Mouse (Mus musculus) heart, embryonic 13.5 days (tissue): ENCODE measurements around the gene Usp34. TPM values are rescaled to one million over a fixed set of nuclear protein-coding genes. Genes with fewer than 3 reads are reported as not detected.
"Not testable (repeated sequence)": the region's sequence is repeated elsewhere in the genome, so short reads cannot be mapped to it uniquely, and the experiment has no call there.

ENCODE experiments used
- ATAC-seq: fragments of 200-750 bp; cut with Nextera tagmentation; 2 replicates; pipeline ENCODE4 v1.8.0; 2017; ENCODE audit warnings: moderate TSS enrichment; ENCODE audit not compliant: insufficient number of reproducible peaks, low FRiP score, low TSS enrichment; ENCODE audit errors: extremely low read depth
- H3K27ac ChIP-seq: fragments of 300-500 bp; sonication (generic); replicated peaks from 2 replicates; pipeline ENCODE4 v1.5.1; 2015; ENCODE audit warnings: moderate library complexity, mild to moderate bottlenecking, inconsistent platforms
- H3K27me3 ChIP-seq: fragments of 300-500 bp; sonication (generic); replicated peaks from 2 replicates; pipeline ENCODE4 v1.6.1; 2015; ENCODE audit warnings: mild to moderate bottlenecking, inconsistent platforms
- H3K36me3 ChIP-seq: fragments of 300-500 bp; sonication (generic); 2 replicates; pipeline ENCODE4 v1.6.1; 2015; ENCODE audit warnings: mild to moderate bottlenecking, inconsistent platforms
- H3K4me1 ChIP-seq: fragments of 300-500 bp; sonication (generic); 2 replicates; pipeline ENCODE4 v1.6.1; 2015; ENCODE audit warnings: inconsistent platforms
- H3K4me2 ChIP-seq: fragments of 300-500 bp; sonication (generic); 2 replicates; pipeline ENCODE4 v1.6.1; 2015; ENCODE audit warnings: inconsistent platforms, mild to moderate bottlenecking, moderate library complexity
- H3K4me3 ChIP-seq: fragments of 300-500 bp; sonication (generic); 2 replicates; pipeline ENCODE4 v1.5.1; 2015; ENCODE audit warnings: moderate library complexity, mild to moderate bottlenecking, inconsistent platforms
- H3K9ac ChIP-seq: fragments of 300-500 bp; sonication (generic); 2 replicates; pipeline ENCODE4 v1.6.1; 2015; ENCODE audit warnings: inconsistent platforms, mild to moderate bottlenecking, moderate library complexity
- H3K9me3 ChIP-seq: fragments of 300-500 bp; sonication (generic); 2 replicates; pipeline ENCODE4 v1.6.1; 2016; ENCODE audit warnings: inconsistent platforms
- WGBS: fragments of 180-500 bp; shearing (Covaris S2); methylation state at CpG from one replicate; pipeline ENCODE4 v1.1.7; 2015; ENCODE audit warnings: mixed read lengths; 5-methylcytosine and 5-hydroxymethylcytosine counted together
- polyA plus RNA-seq: library from polyadenylated mRNA; unstranded; fragments of >200 nt; fragmentation: Nextera tagmentation; extraction: Ambion mirVana; gene quantifications from 2 replicates; pipeline ENCODE4 v1.2.1, GENCODE M21; 2015

Gene Usp34
- polyA plus RNA-seq: 14.0 and 14.6 TPM in 2 replicates

- Histone ChIP-seq H3K4me3 (peak within 1 kb of the TSS; percentile 96), H3K27me3 (no peaks in the 10 kb centered on the region)
- WGBS: under 1% methylated on average over 45 of the region's 80 CpGs
Measured at GRCm38 (mm10) chr11:23306764-23307565, at the start of gene Usp34. TSS of gene Usp34 (plus strand) at chr11:23306895.

GRCm38 (mm10) chr11:23259073-23259472 is 47.6 kb upstream of the Usp34 start:
- peaks cover 38% of the 10 kb centered on the region for H3K4me1 ChIP-seq
- no peaks in the 10 kb centered on the region for H3K9me3 ChIP-seq
- no peak for ATAC-seq
- H3K4me2 ChIP-seq: peak overlapping the region; percentile 97
- H3K9ac ChIP-seq: peak overlapping the region; percentile 44; the same call in 1 of the 2 replicates
- H3K36me3 ChIP-seq: peaks cover 31% of the 10 kb centered on the region
- 73% methylated on average over 4 of the region's 4 CpGs for WGBS
- no peak overlapping the region for H3K27ac ChIP-seq
- peak overlapping the region; percentile 24 for H3K4me3 ChIP-seq
- no peaks in the 10 kb centered on the region for H3K27me3 ChIP-seq

More at GRCm38 (mm10) chr11:23306764-23307565, at the start of gene Usp34:
- Histone ChIP-seq H3K4me1 (peaks cover 20% of the 10 kb centered on the region), H3K36me3 (peaks cover 12% of the 10 kb centered on the region), H3K27ac (peak within 1 kb of the TSS; percentile 99), H3K4me2 (peak within 1 kb of the TSS; percentile 81), H3K9ac (peak within 1 kb of the TSS; percentile 99), H3K9me3 (no peaks in the 10 kb centered on the region)
- ATAC-seq: peak; percentile 52

- Histone ChIP-seq H3K27ac (no peak overlapping the region), H3K9ac (peak overlapping the region; percentile 44; the same call in 1 of the 2 replicates), H3K27me3 (no peaks in the 10 kb centered on the region), H3K4me2 (peak overlapping the region; percentile 97), H3K36me3 (peaks cover 34% of the 10 kb centered on the region), H3K4me1 (peaks cover 38% of the 10 kb centered on the region), H3K4me3 (peak overlapping the region; percentile 24; the same call in 1 of the 2 replicates), H3K9me3 (no peaks in the 10 kb centered on the region)
- ATAC-seq: no peak
- WGBS: 57% methylated on average over 1 of the region's 1 CpGs
Measured at GRCm38 (mm10) chr11:23259481-23259880, 47.2 kb upstream of the Usp34 start.

GRCm38 (mm10) chr11:23260186-23260585 is 46.5 kb upstream of the Usp34 start:
- H3K36me3 ChIP-seq: peaks cover 41% of the 10 kb centered on the region
- WGBS: 61% methylated on average over 1 of the region's 1 CpGs
- no peaks in the 10 kb centered on the region for H3K27me3 ChIP-seq
- H3K4me2 ChIP-seq: 0 out of 2 replicates have a peak overlapping the region, but pooled peaks have one; percentile 28
- ATAC-seq: no peak
- peaks cover 43% of the 10 kb centered on the region for H3K4me1 ChIP-seq
- no peak overlapping the region for H3K4me3 ChIP-seq
- no peak overlapping the region for H3K27ac ChIP-seq
- no peaks in the 10 kb centered on the region for H3K9me3 ChIP-seq
- peak overlapping the region; percentile 19; the same call in 1 of the 2 replicates for H3K9ac ChIP-seq

GRCm38 (mm10) chr11:23261490-23261889 is 45.2 kb upstream of the Usp34 start:
- H3K36me3 ChIP-seq: peaks cover 54% of the 10 kb centered on the region
- WGBS: 57% methylated on average over 3 of the region's 3 CpGs

GRCm38 (mm10) chr11:23264949-23265348 is 41.7 kb upstream of the Usp34 start:
- Histone ChIP-seq H3K9me3 (no peaks in the 10 kb centered on the region), H3K27me3 (no peaks in the 10 kb centered on the region), H3K36me3 (peaks cover 75% of the 10 kb centered on the region), H3K9ac (no peak overlapping the region), H3K4me1 (peaks cover 21% of the 10 kb centered on the region), H3K27ac (no peak overlapping the region), H3K4me3 (no peak overlapping the region), H3K4me2 (no peak overlapping the region)
- no peak for ATAC-seq

More at GRCm38 (mm10) chr11:23261490-23261889, 45.2 kb upstream of the Usp34 start:
- Histone ChIP-seq H3K27ac (no peak overlapping the region), H3K4me3 (no peak overlapping the region), H3K27me3 (no peaks in the 10 kb centered on the region), H3K4me1 (peaks cover 43% of the 10 kb centered on the region), H3K9ac (no peak overlapping the region), H3K4me2 (no peak overlapping the region), H3K9me3 (no peaks in the 10 kb centered on the region)
- ATAC-seq: no peak

GRCm38 (mm10) chr11:23271770-23272724 is 34.6 kb upstream of the Usp34 start:
- H3K4me2 ChIP-seq: no peak overlapping the region
- H3K4me3 ChIP-seq: no peak overlapping the region
- H3K27ac ChIP-seq: no peak overlapping the region
- H3K36me3 ChIP-seq: peaks cover 84% of the 10 kb centered on the region
- no peaks in the 10 kb centered on the region for H3K9me3 ChIP-seq
- H3K27me3 ChIP-seq: no peaks in the 10 kb centered on the region
- WGBS: 79% methylated on average over 4 of the region's 4 CpGs
- ATAC-seq: no peak
- no peaks in the 10 kb centered on the region for H3K4me1 ChIP-seq
- no peak overlapping the region for H3K9ac ChIP-seq

GRCm38 (mm10) chr11:23275780-23276179 is 30.9 kb upstream of the Usp34 start:
- H3K9ac ChIP-seq: no peak overlapping the region
- H3K4me3 ChIP-seq: no peak overlapping the region
- H3K27me3 ChIP-seq: no peaks in the 10 kb centered on the region
- H3K36me3 ChIP-seq: peaks cover 94% of the 10 kb centered on the region
- no peaks in the 10 kb centered on the region for H3K4me1 ChIP-seq
- H3K9me3 ChIP-seq: no peaks in the 10 kb centered on the region
- WGBS: 77% methylated on average over 3 of the region's 3 CpGs
- ATAC-seq: no peak
- H3K4me2 ChIP-seq: no peak overlapping the region
- H3K27ac ChIP-seq: no peak overlapping the region

- Histone ChIP-seq H3K9ac (no peak overlapping the region), H3K4me2 (no peak overlapping the region), H3K27me3 (no peaks in the 10 kb centered on the region), H3K4me3 (no peak overlapping the region), H3K9me3 (no peaks in the 10 kb centered on the region), H3K4me1 (no peaks in the 10 kb centered on the region), H3K27ac (no peak overlapping the region), H3K36me3 (peaks cover 95% of the 10 kb centered on the region)
- ATAC-seq: no peak
- 96% methylated on average over 4 of the region's 4 CpGs for WGBS
Measured at GRCm38 (mm10) chr11:23284469-23284868, 22.2 kb upstream of the Usp34 start.

GRCm38 (mm10) chr11:23288866-23289265 is 17.8 kb upstream of the Usp34 start:
- not testable (repeated sequence) for H3K27ac ChIP-seq, H3K9me3 ChIP-seq, H3K4me2 ChIP-seq, ATAC-seq, H3K4me3 ChIP-seq, H3K4me1 ChIP-seq, H3K9ac ChIP-seq, H3K27me3 ChIP-seq
- peaks cover 95% of the 10 kb centered on the region for H3K36me3 ChIP-seq
- 76% methylated on average over 4 of the region's 4 CpGs for WGBS

- no peak overlapping the region for H3K27ac ChIP-seq
- H3K4me3 ChIP-seq: no peak overlapping the region
- H3K27me3 ChIP-seq: no peaks in the 10 kb centered on the region
- WGBS: 90% methylated on average over 2 of the region's 2 CpGs
- H3K9me3 ChIP-seq: no peaks in the 10 kb centered on the region
- no peak for ATAC-seq
- H3K9ac ChIP-seq: no peak overlapping the region
- no peak overlapping the region for H3K4me2 ChIP-seq
- no peaks in the 10 kb centered on the region for H3K4me1 ChIP-seq
- peaks cover 65% of the 10 kb centered on the region for H3K36me3 ChIP-seq
Measured at GRCm38 (mm10) chr11:23297379-23297778, 9.3 kb upstream of the Usp34 start.
